Mouse (Mus musculus) colon, adult 2 months (tissue): ENCODE measurements around the gene Ndufaf5. TPM values are rescaled to one million over a fixed set of nuclear protein-coding genes. Genes with fewer than 3 reads are reported as not detected.

Experiments used
- polyA plus RNA-seq: library from polyadenylated mRNA; depleted of rRNA; stranded (reverse); fragments of >200 nt; gene quantifications from 2 replicates; pipeline ENCODE4 v1.2.3, GENCODE M21; 2012; rRNA removed

Ndufaf5 gene
- polyA plus RNA-seq: 4.5 and 5.6 TPM in 2 replicates

GRCm38 (mm10) chr2:140170127-140170802, at the start of gene Ndufaf5, which contains the start of gene Esf1:
Ndufaf5 (plus strand) TSS chr2:140170649.
Esf1 (minus strand) TSS chr2:140170564.

GRCm38 (mm10) chr2:140151743-140152142, 18.7 kb upstream of the Ndufaf5 start, which contains the start of gene Gm17374:
Gm17374 (plus strand) TSS chr2:140152043.

Other genes starting within 250 kb of the Ndufaf5 start
- gene Tasp1, start 103.8 kb upstream of the Ndufaf5 start, polyA plus RNA-seq: 2.4 and 2.5 TPM in 2 replicates
- not detected in 2 replicates for gene Gm17374, start 18.6 kb upstream of the Ndufaf5 start, polyA plus RNA-seq
- 0.25 and 0.27 TPM in 2 replicates for gene Esf1, start 85 bp upstream of the Ndufaf5 start, polyA plus RNA-seq
- gene Sel1l2, start 219.1 kb downstream of the Ndufaf5 start, polyA plus RNA-seq: not detected in 2 replicates
- gene Macrod2, start 224.7 kb downstream of the Ndufaf5 start, polyA plus RNA-seq: 7.0 and 11.4 TPM in 2 replicates